Mouse (Mus musculus): ENCODE results near the gene Edem1. TPM values are rescaled to one million over a fixed set of nuclear protein-coding genes. Genes with fewer than 3 reads are reported as not detected.

The Edem1 gene
- polyA plus RNA-seq, 1 experiment from 2014 or later = 25.0 TPM

DNA sequence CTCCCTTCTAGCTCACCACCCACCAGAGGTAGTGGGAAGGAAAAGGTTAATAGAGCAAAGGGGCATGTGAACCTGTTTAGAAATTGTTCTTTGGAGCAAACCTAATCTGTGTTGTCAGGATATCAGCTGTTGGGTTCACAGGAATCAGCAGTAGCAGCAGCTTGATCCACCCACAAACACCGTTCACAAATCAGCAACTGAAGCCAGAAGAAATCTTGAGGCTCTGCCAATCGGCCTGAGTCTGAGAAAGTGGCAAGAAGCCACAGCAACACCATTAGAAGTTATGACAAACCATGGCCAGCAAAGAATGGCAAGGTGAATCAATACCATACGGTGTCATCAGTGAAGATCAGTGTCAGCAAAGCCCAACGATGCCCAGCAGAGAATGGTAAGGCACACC lies 42.8 kb downstream of the Edem1 start:
- H3K36me3 ChIP-seq (ENCODE audit: control insufficient read depth, insufficient read depth, low read length) = no peaks in the 10 kb centered on the region
- no peak overlapping the region for H3K4me2 ChIP-seq
- no peak overlapping the region for H3K27ac ChIP-seq (ENCODE audit: low read depth, low read length)
- ATAC-seq (replicated peaks; ENCODE audit: low FRiP score) = no peak
- no peaks in the 10 kb centered on the region for H3K9me3 ChIP-seq (ENCODE audit: control insufficient read depth, low read length)
- no peak overlapping the region for H3K9ac ChIP-seq (ENCODE audit: low read depth, low read length)
- no peaks in the 10 kb centered on the region for H3K4me1 ChIP-seq (replicated peaks; ENCODE audit: control insufficient read depth, insufficient read depth, low read length)
- no peak overlapping the region for H3K4me3 ChIP-seq (ENCODE audit: low read depth, low read length)
- no peaks in the 10 kb centered on the region for H3K27me3 ChIP-seq (replicated peaks; ENCODE audit: control insufficient read depth, insufficient read depth, low read length)
- no peak for DNase-seq (ENCODE audit: low spot score)
- WGBS = 84% methylated on average over 4 of the region's 4 CpGs

DNA sequence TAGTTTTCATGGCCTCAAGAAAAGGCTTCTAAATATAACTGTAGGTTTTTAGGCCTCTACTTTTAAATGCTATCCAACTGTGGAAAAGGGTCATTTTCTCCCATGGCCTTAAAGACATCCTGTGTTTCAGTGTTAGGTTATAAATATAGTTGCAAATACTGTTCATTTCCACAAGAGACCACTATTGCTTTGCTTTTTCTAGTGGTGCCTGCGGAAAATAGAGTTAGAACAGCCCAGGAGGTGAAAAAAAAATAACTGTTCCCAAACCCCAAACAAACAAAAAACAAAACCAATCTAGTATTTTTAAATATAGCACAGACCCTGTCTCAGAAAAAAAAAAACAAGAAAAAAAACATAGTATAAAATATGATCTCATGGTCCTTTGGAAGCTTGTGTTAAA lies 46.9 kb downstream of the Edem1 start:
- no peaks in the 10 kb centered on the region for H3K36me3 ChIP-seq (ENCODE audit: control insufficient read depth, insufficient read depth, low read length)
- DNase-seq (ENCODE audit: low spot score) (no peak), ATAC-seq (replicated peaks; ENCODE audit: low FRiP score) (no peak)
- H3K4me1 ChIP-seq (replicated peaks; ENCODE audit: control insufficient read depth, insufficient read depth, low read length) = no peaks in the 10 kb centered on the region
- no peak overlapping the region for H3K27ac ChIP-seq (ENCODE audit: low read depth, low read length)
- 74% methylated on average over 1 of the region's 1 CpGs for WGBS
- no peaks in the 10 kb centered on the region for H3K9me3 ChIP-seq (ENCODE audit: control insufficient read depth, low read length)
- H3K4me3 ChIP-seq (ENCODE audit: low read depth, low read length) = no peak overlapping the region
- no peaks in the 10 kb centered on the region for H3K27me3 ChIP-seq (replicated peaks; ENCODE audit: control insufficient read depth, insufficient read depth, low read length)
- no peak overlapping the region for H3K9ac ChIP-seq (ENCODE audit: low read depth, low read length)
- H3K4me2 ChIP-seq = no peak overlapping the region

DNA sequence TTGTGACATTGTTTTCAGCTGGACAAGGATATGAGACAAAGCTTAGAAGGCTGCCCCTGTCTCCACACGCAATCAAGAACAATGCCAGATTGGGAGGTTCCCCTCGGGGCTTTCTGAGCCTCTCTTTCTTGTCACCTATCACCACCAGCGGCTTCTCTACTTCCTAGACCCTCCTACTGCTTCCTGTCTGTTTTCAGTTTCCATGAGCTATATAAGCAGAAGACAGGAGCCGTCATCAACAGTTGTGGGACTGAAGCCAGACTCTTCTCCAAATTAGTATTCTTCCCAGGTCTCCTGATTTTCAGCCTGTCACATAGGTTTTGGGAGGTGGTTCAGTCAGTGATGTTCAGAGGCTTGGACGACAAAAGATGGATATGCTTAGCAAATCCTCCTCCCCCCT lies 47.6 kb downstream of the Edem1 start:
- no peaks in the 10 kb centered on the region for H3K36me3 ChIP-seq (ENCODE audit: control insufficient read depth, insufficient read depth, low read length)
- H3K27ac ChIP-seq (ENCODE audit: low read depth, low read length) = no peak overlapping the region
- H3K27me3 ChIP-seq (replicated peaks; ENCODE audit: control insufficient read depth, insufficient read depth, low read length) = no peaks in the 10 kb centered on the region
- ATAC-seq (replicated peaks; ENCODE audit: low FRiP score) (no peak), DNase-seq (ENCODE audit: low spot score) (no peak)
- no peak overlapping the region for H3K4me3 ChIP-seq (ENCODE audit: low read depth, low read length)
- 42% methylated on average over 5 of the region's 5 CpGs for WGBS
- no peak overlapping the region for H3K9ac ChIP-seq (ENCODE audit: low read depth, low read length)
- H3K9me3 ChIP-seq (ENCODE audit: control insufficient read depth, low read length) = peaks cover 1% of the 10 kb centered on the region; the same call in 1 of the 2 replicates
- H3K4me2 ChIP-seq = no peak overlapping the region
- H3K4me1 ChIP-seq (replicated peaks; ENCODE audit: control insufficient read depth, insufficient read depth, low read length) = no peaks in the 10 kb centered on the region

DNA sequence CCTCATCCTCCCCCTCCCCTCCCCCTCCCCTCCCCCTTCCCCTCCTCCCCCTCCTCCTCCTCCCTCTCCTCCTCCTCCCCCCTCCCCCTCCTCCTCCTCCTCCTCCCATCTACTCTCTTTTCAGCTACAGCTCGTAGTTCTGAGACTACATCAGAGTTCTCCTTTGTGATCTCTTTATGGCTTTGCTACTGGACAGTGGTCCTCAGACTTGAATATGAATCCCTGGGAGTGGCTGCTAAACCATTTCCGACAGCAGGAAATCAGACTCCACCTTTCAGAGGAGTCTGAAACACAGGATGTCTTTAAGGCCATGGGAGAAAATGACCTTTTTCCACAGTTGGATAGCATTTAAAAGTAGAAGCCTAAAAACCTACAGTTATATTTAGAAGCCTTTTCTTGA lies 48.0 kb downstream of the Edem1 start:
- Histone ChIP-seq H3K27ac (ENCODE audit: low read depth, low read length) (no peak overlapping the region), H3K4me3 (ENCODE audit: low read depth, low read length) (no peak overlapping the region), H3K9ac (ENCODE audit: low read depth, low read length) (no peak overlapping the region), H3K36me3 (ENCODE audit: control insufficient read depth, insufficient read depth, low read length) (no peaks in the 10 kb centered on the region), H3K9me3 (ENCODE audit: control insufficient read depth, low read length) (peaks cover 2% of the 10 kb centered on the region; the same call in 1 of the 2 replicates), H3K4me1 (replicated peaks; ENCODE audit: control insufficient read depth, insufficient read depth, low read length) (no peaks in the 10 kb centered on the region), H3K27me3 (replicated peaks; ENCODE audit: control insufficient read depth, insufficient read depth, low read length) (no peaks in the 10 kb centered on the region), H3K4me2 (no peak overlapping the region)
- ATAC-seq (replicated peaks; ENCODE audit: low FRiP score) (no peak), DNase-seq (ENCODE audit: low spot score) (no peak)
- WGBS = 48% methylated on average over 2 of the region's 2 CpGs

DNA sequence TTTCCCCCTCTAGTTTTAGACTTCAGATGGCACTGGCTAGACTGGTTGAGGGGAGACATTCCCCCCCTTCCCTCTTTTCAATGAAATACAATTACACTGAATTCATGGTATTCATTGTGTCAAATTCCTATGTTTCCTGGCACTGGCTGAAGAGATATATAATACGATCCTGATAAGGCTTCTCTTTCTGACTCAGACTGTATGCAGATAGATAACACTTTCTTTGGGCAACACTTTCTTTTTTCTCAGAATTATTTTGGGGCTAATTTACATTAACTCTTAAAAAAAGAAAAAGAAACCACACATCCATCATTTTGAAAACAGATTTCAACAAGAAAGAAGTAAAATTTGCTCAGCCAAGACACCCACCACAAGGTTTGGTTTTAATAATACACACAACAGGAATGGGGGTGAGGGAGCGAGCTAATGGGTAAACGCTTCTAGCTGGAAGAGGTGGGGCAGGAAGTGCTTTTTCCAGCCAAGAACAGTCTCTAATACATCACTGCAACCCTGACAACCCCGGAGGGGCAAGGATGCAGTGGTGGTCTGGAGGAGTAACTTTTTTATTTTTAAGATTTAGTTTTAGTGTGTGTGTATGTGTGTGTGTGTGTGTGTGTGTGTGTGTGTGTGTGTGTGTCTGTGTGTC lies 52.0 kb downstream of the Edem1 start:
- peaks cover 2% of the 10 kb centered on the region; the same call in 1 of the 2 replicates for H3K9me3 ChIP-seq (ENCODE audit: control insufficient read depth, low read length)
- H3K27ac ChIP-seq (ENCODE audit: low read depth, low read length) = no peak overlapping the region
- no peak overlapping the region for H3K9ac ChIP-seq (ENCODE audit: low read depth, low read length)
- no peaks in the 10 kb centered on the region for H3K4me1 ChIP-seq (replicated peaks; ENCODE audit: control insufficient read depth, insufficient read depth, low read length)
- DNase-seq (ENCODE audit: low spot score) = no peak
- WGBS = 66% methylated on average over 4 of the region's 4 CpGs
- no peak overlapping the region for H3K4me3 ChIP-seq (ENCODE audit: low read depth, low read length)
- H3K4me2 ChIP-seq = no peak overlapping the region
- no peaks in the 10 kb centered on the region for H3K36me3 ChIP-seq (ENCODE audit: control insufficient read depth, insufficient read depth, low read length)
- no peak for ATAC-seq (replicated peaks; ENCODE audit: low FRiP score)
- H3K27me3 ChIP-seq (replicated peaks; ENCODE audit: control insufficient read depth, insufficient read depth, low read length) = no peaks in the 10 kb centered on the region

DNA sequence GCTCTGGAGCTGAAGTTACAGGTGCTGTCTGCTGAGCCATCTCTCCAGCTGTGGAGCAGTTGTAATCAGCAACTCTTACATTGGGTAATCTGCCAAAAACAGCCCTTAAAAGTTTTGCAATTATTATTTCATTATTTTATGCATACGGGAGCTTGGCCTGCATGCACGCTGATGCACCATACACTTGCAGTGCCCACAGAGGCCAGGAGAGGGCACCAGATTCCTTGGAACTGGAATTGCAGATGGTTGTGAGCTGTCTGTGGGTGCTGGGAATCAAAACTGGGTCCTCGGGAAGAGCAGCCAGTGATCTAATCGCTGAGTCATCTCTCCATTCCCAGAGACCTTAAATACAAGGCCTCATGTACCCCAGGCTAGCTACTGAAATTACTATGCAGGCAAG lies 52.6 kb downstream of the Edem1 start:
- WGBS = 88% methylated on average over 4 of the region's 4 CpGs
- Histone ChIP-seq H3K9me3 (ENCODE audit: control insufficient read depth, low read length) (peaks cover 2% of the 10 kb centered on the region; the same call in 1 of the 2 replicates), H3K4me1 (replicated peaks; ENCODE audit: control insufficient read depth, insufficient read depth, low read length) (no peaks in the 10 kb centered on the region), H3K27me3 (replicated peaks; ENCODE audit: control insufficient read depth, insufficient read depth, low read length) (no peaks in the 10 kb centered on the region), H3K9ac (ENCODE audit: low read depth, low read length) (no peak overlapping the region), H3K4me2 (no peak overlapping the region), H3K27ac (ENCODE audit: low read depth, low read length) (no peak overlapping the region), H3K36me3 (ENCODE audit: control insufficient read depth, insufficient read depth, low read length) (no peaks in the 10 kb centered on the region), H3K4me3 (ENCODE audit: low read depth, low read length) (no peak overlapping the region)
- DNase-seq (ENCODE audit: low spot score) = no peak
- no peak for ATAC-seq (replicated peaks; ENCODE audit: low FRiP score)

DNA sequence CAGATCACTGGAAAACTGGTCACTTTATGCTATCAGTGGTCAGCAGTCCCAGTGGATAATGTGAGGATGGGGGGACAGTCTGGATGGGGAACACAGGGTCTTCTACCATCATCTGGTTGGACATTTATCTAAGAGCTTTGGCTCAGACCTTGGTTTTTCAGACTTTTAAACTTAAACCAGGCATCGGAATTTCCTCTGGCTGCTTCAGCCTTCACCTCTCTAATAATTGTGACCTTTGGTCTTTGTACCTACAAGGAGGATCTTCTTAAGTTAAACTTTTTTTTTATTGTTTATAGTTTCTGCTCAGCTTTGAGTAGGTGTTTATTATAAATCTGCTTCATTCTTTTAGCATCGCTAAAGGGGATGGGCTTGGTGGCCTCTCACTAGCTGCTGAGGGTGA lies 55.4 kb downstream of the Edem1 start:
- Histone ChIP-seq H3K9ac (ENCODE audit: low read depth, low read length) (no peak overlapping the region), H3K4me1 (replicated peaks; ENCODE audit: control insufficient read depth, insufficient read depth, low read length) (no peaks in the 10 kb centered on the region), H3K4me3 (ENCODE audit: low read depth, low read length) (no peak overlapping the region), H3K27me3 (replicated peaks; ENCODE audit: control insufficient read depth, insufficient read depth, low read length) (no peaks in the 10 kb centered on the region), H3K4me2 (no peak overlapping the region), H3K36me3 (ENCODE audit: control insufficient read depth, insufficient read depth, low read length) (no peaks in the 10 kb centered on the region), H3K27ac (ENCODE audit: low read depth, low read length) (no peak overlapping the region), H3K9me3 (ENCODE audit: control insufficient read depth, low read length) (peaks cover 2% of the 10 kb centered on the region; the same call in 1 of the 2 replicates)
- 65% methylated on average over 2 of the region's 2 CpGs for WGBS
- ATAC-seq (replicated peaks; ENCODE audit: low FRiP score) (no peak), DNase-seq (ENCODE audit: low spot score) (no peak)

DNA sequence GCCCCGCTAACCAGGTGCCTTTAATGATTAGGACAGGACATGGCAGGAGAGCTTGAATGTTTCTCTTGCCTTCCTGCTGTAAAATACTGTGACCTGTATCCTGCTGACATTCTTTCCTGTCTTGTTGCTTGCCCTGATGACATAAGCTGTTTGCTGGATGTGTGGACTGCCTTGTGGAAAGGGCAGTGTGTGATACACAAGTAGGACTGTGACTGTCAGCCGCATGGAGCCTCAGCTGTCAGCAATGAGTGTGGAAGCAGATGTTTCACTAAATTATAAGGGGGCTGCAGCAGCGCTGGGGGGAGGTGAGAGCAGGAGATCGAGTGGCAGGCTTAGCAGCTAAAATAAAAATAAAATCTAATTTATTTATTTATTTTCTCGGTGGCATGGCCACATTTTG lies 56.2 kb downstream of the Edem1 start:
- H3K4me3 ChIP-seq (ENCODE audit: low read depth, low read length) = no peak overlapping the region
- no peaks in the 10 kb centered on the region for H3K27me3 ChIP-seq (replicated peaks; ENCODE audit: control insufficient read depth, insufficient read depth, low read length)
- H3K36me3 ChIP-seq (ENCODE audit: control insufficient read depth, insufficient read depth, low read length) = no peaks in the 10 kb centered on the region
- H3K4me2 ChIP-seq = no peak overlapping the region
- 69% methylated on average over 5 of the region's 5 CpGs for WGBS
- no peaks in the 10 kb centered on the region for H3K4me1 ChIP-seq (replicated peaks; ENCODE audit: control insufficient read depth, insufficient read depth, low read length)
- H3K9ac ChIP-seq (ENCODE audit: low read depth, low read length) = no peak overlapping the region
- H3K9me3 ChIP-seq (ENCODE audit: control insufficient read depth, low read length) = peaks cover 2% of the 10 kb centered on the region; the same call in 1 of the 2 replicates
- DNase-seq (ENCODE audit: low spot score) = no peak
- no peak overlapping the region for H3K27ac ChIP-seq (ENCODE audit: low read depth, low read length)
- ATAC-seq (replicated peaks; ENCODE audit: low FRiP score) = no peak

DNA sequence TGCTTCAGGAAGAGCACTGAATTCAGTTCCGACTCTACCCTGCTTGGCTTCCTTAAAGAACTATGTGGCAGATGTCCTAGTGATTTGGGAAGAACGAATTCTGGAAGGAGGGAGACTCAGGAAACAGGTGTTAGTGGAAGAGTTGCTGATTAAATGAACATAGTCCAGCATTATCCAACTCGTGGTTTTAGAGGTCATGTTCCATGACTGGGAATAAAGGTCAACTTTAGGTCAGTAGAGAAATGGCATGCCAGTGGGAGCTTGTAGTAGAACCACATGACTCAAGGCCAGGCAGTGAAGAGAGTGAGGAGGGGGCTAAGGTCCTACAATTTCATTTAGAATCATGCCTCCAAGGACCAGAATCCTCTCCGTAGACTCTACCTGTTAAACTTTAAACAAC lies 57.9 kb downstream of the Edem1 start:
- Histone ChIP-seq H3K27me3 (replicated peaks; ENCODE audit: control insufficient read depth, insufficient read depth, low read length) (no peaks in the 10 kb centered on the region), H3K4me1 (replicated peaks; ENCODE audit: control insufficient read depth, insufficient read depth, low read length) (no peaks in the 10 kb centered on the region), H3K9ac (ENCODE audit: low read depth, low read length) (no peak overlapping the region), H3K4me2 (no peak overlapping the region), H3K36me3 (ENCODE audit: control insufficient read depth, insufficient read depth, low read length) (no peaks in the 10 kb centered on the region), H3K27ac (ENCODE audit: low read depth, low read length) (no peak overlapping the region), H3K4me3 (ENCODE audit: low read depth, low read length) (no peak overlapping the region), H3K9me3 (ENCODE audit: control insufficient read depth, low read length) (no peaks in the 10 kb centered on the region; the same call in 1 of the 2 replicates)
- no peak for DNase-seq (ENCODE audit: low spot score)
- ATAC-seq (replicated peaks; ENCODE audit: low FRiP score) = no peak
- 55% methylated on average over 4 of the region's 4 CpGs for WGBS
